Mouse (Mus musculus) intestine, postnatal 0 days (tissue): Measurements from ENCODE around the gene Zfyve26. TPM values are rescaled to one million over a fixed set of nuclear protein-coding genes. Genes with fewer than 3 reads are reported as not detected.
"Not testable (repeated sequence)": the region's sequence is repeated elsewhere in the genome, so short reads cannot be mapped to it uniquely, and the experiment has no call there.

ENCODE experiments used
- ATAC-seq: fragments of 200-750 bp; cut with Nextera tagmentation; 2 replicates; pipeline ENCODE4 v1.8.0; 2017; ENCODE audit warnings: mild to moderate bottlenecking, moderate TSS enrichment, moderate library complexity
- H3K27ac ChIP-seq: fragments of 300-500 bp; sonication (generic); 2 replicates; pipeline ENCODE4 v1.5.1; 2014; ENCODE audit warnings: mild to moderate bottlenecking, low read depth, low read length, moderate library complexity
- H3K27me3 ChIP-seq: fragments of 300-500 bp; sonication (generic); replicated peaks from 2 replicates; pipeline ENCODE4 v1.6.1; 2014; ENCODE audit warnings: low read length, mixed read lengths; ENCODE audit not compliant: control insufficient read depth, insufficient read depth
- H3K36me3 ChIP-seq: fragments of 300-500 bp; sonication (generic); 2 replicates; pipeline ENCODE4 v1.6.1; 2014; ENCODE audit warnings: mild to moderate bottlenecking, moderate library complexity; ENCODE audit not compliant: control insufficient read depth, insufficient read depth
- H3K4me1 ChIP-seq: fragments of 300-500 bp; sonication (generic); replicated peaks from 2 replicates; pipeline ENCODE4 v1.6.1; 2014; ENCODE audit warnings: antibody characterized with exemption, low read length, mixed read lengths; ENCODE audit not compliant: control insufficient read depth, insufficient read depth
- H3K4me2 ChIP-seq: fragments of 300-500 bp; sonication (generic); replicated peaks from 2 replicates; pipeline ENCODE4 v1.6.1; 2014; ENCODE audit warnings: low read depth, mild to moderate bottlenecking, moderate library complexity
- H3K4me3 ChIP-seq: fragments of 300-500 bp; sonication (generic); 2 replicates; pipeline ENCODE4 v1.5.1; 2014; ENCODE audit warnings: low read depth, low read length
- H3K9ac ChIP-seq: fragments of 300-500 bp; sonication (generic); 2 replicates; pipeline ENCODE4 v1.6.1; 2014; ENCODE audit warnings: mild to moderate bottlenecking, low read depth, low read length
- H3K9me3 ChIP-seq: fragments of 300-500 bp; sonication (generic); 2 replicates; pipeline ENCODE4 v1.6.1; 2016; ENCODE audit warnings: mixed run types; ENCODE audit not compliant: control insufficient read depth
- CTCF ChIP-seq: sonication (generic); IDR thresholded peaks from 2 replicates; pipeline ENCODE4 v1.5.1; 2016; ENCODE audit warnings: low read depth, mild to moderate bottlenecking, control low read depth, antibody characterized with exemption, moderate library complexity
- WGBS: fragments of 180-500 bp; shearing (Covaris S2); extraction: QIAGEN DNeasy Blood & Tissue Kit; methylation state at CpG from one replicate; pipeline ENCODE4 v1.1.7; 2014; 5-methylcytosine and 5-hydroxymethylcytosine counted together
- polyA plus RNA-seq: library from polyadenylated mRNA; unstranded; fragments of >200 nt; fragmentation: Nextera tagmentation; extraction: Ambion mirVana; gene quantifications from 2 replicates; pipeline ENCODE4 v1.2.1, GENCODE M21; 2015

Gene Zfyve26
- polyA plus RNA-seq, 1 experiment from 2014 or later, result 7.9 TPM

GRCm38 (mm10) chr12:79191701-79192100 is 104.4 kb downstream of the Zfyve26 start:
- 5% methylated on average over 14 of the region's 14 CpGs for WGBS
- H3K27ac ChIP-seq, result no peak overlapping the region; the same call in 1 of the 2 replicates
- peak; percentile 82 for ATAC-seq

GRCm38 (mm10) chr12:79190931-79191673 is 105.0 kb downstream of the Zfyve26 start:
- Histone ChIP-seq H3K27me3 (no peaks in the 10 kb centered on the region), H3K9ac (peak overlapping the region; percentile 49), H3K9me3 (no peaks in the 10 kb centered on the region), H3K36me3 (peaks cover 23% of the 10 kb centered on the region), H3K4me1 (0 out of 2 replicates have a peak, but pooled peaks cover 6% of the 10 kb centered on the region), H3K4me2 (peak overlapping the region; percentile 91), H3K27ac (no peak overlapping the region; the same call in 1 of the 2 replicates), H3K4me3 (peak overlapping the region; percentile 60)
- WGBS, result under 1% methylated on average over 18 of the region's 18 CpGs
- ATAC-seq, result peak; percentile 87
- peak; percentile 51 for TF ChIP-seq CTCF

More at GRCm38 (mm10) chr12:79191701-79192100, 104.4 kb downstream of the Zfyve26 start:
- H3K27me3 ChIP-seq, result no peaks in the 10 kb centered on the region
- peaks cover 17% of the 10 kb centered on the region for H3K36me3 ChIP-seq
- peak overlapping the region; percentile 49 for H3K9ac ChIP-seq
- H3K4me3 ChIP-seq, result peak overlapping the region; percentile 60
- 0 out of 2 replicates have a peak, but pooled peaks cover 6% of the 10 kb centered on the region for H3K4me1 ChIP-seq
- H3K4me2 ChIP-seq, result peak overlapping the region; percentile 91
- peak; percentile 75 for TF ChIP-seq CTCF
- H3K9me3 ChIP-seq, result no peaks in the 10 kb centered on the region

GRCm38 (mm10) chr12:79185160-79185559 is 110.9 kb downstream of the Zfyve26 start:
- H3K4me2 ChIP-seq, H3K4me3 ChIP-seq, H3K27me3 ChIP-seq, H3K9ac ChIP-seq, H3K9me3 ChIP-seq, ATAC-seq, H3K27ac ChIP-seq, H3K4me1 ChIP-seq: not testable (repeated sequence)
- H3K36me3 ChIP-seq, result peaks cover 69% of the 10 kb centered on the region
- WGBS, result 70% methylated on average over 5 of the region's 6 CpGs

Other genes with a start within 250 kb of the Zfyve26 start
- gene Pigh, start 206.7 kb downstream of the Zfyve26 start, polyA plus RNA-seq, result 18.2 and 20.9 TPM in 2 replicates
- gene Arg2, start 165.5 kb downstream of the Zfyve26 start, polyA plus RNA-seq, result 1.0 TPM in 2 replicates
- gene Vti1b, start 123.6 kb downstream of the Zfyve26 start, polyA plus RNA-seq, result 142 and 144 TPM in 2 replicates
- gene Rdh11, start 104.0 kb downstream of the Zfyve26 start, polyA plus RNA-seq, result 10.4 and 11.6 TPM in 2 replicates
- gene Rdh12, start 87.4 kb downstream of the Zfyve26 start, polyA plus RNA-seq, result 0.24 and 0.44 TPM in 2 replicates
- gene Rad51b, start 978 bp upstream of the Zfyve26 start, polyA plus RNA-seq, result 1.3 and 1.9 TPM in 2 replicates